Mouse (Mus musculus) ES-E14 (cell line): ENCODE measurements around the gene St6galnac5. TPM values are rescaled to one million over a fixed set of nuclear protein-coding genes. Genes with fewer than 3 reads are reported as not detected.

Experiments
- DNase-seq: peaks from one replicate; pipeline ENCODE4 v3.0.0-alpha.2; 2013; ENCODE audit warnings: low read depth, low spot score
- H3K27ac ChIP-seq: 2 replicates; pipeline ENCODE4 v1.5.1; 2012; ENCODE audit warnings: low read depth, mild to moderate bottlenecking, low read length, moderate library complexity, mixed read lengths; ENCODE audit not compliant: poor library complexity, insufficient read depth, severe bottlenecking
- H3K36me3 ChIP-seq: 2 replicates; pipeline ENCODE4 v1.6.1; 2012; ENCODE audit warnings: mild to moderate bottlenecking, low read length, moderate library complexity, mixed read lengths; ENCODE audit not compliant: control insufficient read depth, poor library complexity, insufficient read depth, severe bottlenecking
- H3K4me1 ChIP-seq, 2 experiments: fragments of 150-350 bp in 1 of 2; sonication (generic) in 1 of 2; 2 replicates each; pipeline ENCODE4 v1.6.1; 2012; ENCODE audit warnings: low read length in 2 of 2, mild to moderate bottlenecking in 1 of 2, mixed read lengths in 1 of 2; ENCODE audit not compliant: control insufficient read depth in 2 of 2, insufficient read depth in 2 of 2, poor library complexity in 1 of 2
- H3K4me3 ChIP-seq, 2 experiments: fragments of 150-350 bp in 1 of 2; sonication (generic) in 1 of 2; 2 replicates each; pipeline ENCODE4 v1.5.1; 2012; ENCODE audit warnings: low read length in 2 of 2, low read depth in 1 of 2, mild to moderate bottlenecking in 1 of 2, mixed read lengths in 1 of 2; ENCODE audit not compliant: insufficient read depth in 1 of 2, poor library complexity in 1 of 2, severe bottlenecking in 1 of 2
- H3K9ac ChIP-seq: 2 replicates; pipeline ENCODE4 v1.6.1; 2012; ENCODE audit warnings: low read depth, mild to moderate bottlenecking, low read length, mixed read lengths; ENCODE audit not compliant: poor library complexity, insufficient read depth, severe bottlenecking
- H3K9me3 ChIP-seq: fragments of 150-350 bp; sonication (generic); 2 replicates; pipeline ENCODE4 v1.6.1; 2012; ENCODE audit warnings: low read depth, mild to moderate bottlenecking, low read length; ENCODE audit not compliant: control insufficient read depth, insufficient read depth
- CHD2 ChIP-seq: IDR thresholded peaks from 2 replicates; pipeline ENCODE4 v1.6.1; 2014; ENCODE audit warnings: mild to moderate bottlenecking, low read depth, low read length, inconsistent platforms
- HCFC1 ChIP-seq: IDR thresholded peaks from 2 replicates; pipeline ENCODE4 v1.6.1; 2012; ENCODE audit warnings: low read length, inconsistent platforms, borderline replicate concordance; ENCODE audit not compliant: insufficient read depth
- MAFK ChIP-seq: IDR thresholded peaks from 2 replicates; pipeline ENCODE4 v1.6.1; 2014; ENCODE audit warnings: mild to moderate bottlenecking, low read depth, low read length, inconsistent platforms; ENCODE audit not compliant: insufficient read depth
- ZC3H11A ChIP-seq: IDR thresholded peaks from 2 replicates; pipeline ENCODE4 v1.6.1; 2012; ENCODE audit warnings: low read depth, mild to moderate bottlenecking, inconsistent platforms, low read length, borderline replicate concordance
- ZNF384 ChIP-seq: IDR thresholded peaks from 2 replicates; pipeline ENCODE4 v1.6.1; 2012; ENCODE audit warnings: low read depth, low read length, inconsistent platforms
- in situ Hi-C, 2 experiments: fragments of 600-800 bp; cut with MboI; formaldehyde crosslinking; loops; one replicate each; pipeline ENCODE4 v1.15.1; 2025; ENCODE audit warnings: low sequenced_read_pairs in 2 of 2, inconsistent platforms in 1 of 2; ENCODE audit not compliant: unreplicated experiment in 2 of 2
- total RNA-seq: library from RNA; depleted of rRNA; stranded (reverse); fragments of 300-350 nt; gene quantifications from 2 replicates; pipeline ENCODE4 v1.2.3, GENCODE M21; 2012

Gene St6galnac5
- total RNA-seq, 1 experiment, result 0.27 TPM

GRCm38 (mm10) chr3:152880121-152880835, 101.8 kb downstream of the St6galnac5 start:
- Histone ChIP-seq H3K4me3 (no peak overlapping the region), H3K36me3 (no peaks in the 10 kb centered on the region), H3K9ac (no peak overlapping the region), H3K4me1 (no peaks in the 10 kb centered on the region), H3K9me3 (no peaks in the 10 kb centered on the region), H3K27ac (no peak overlapping the region)
- in situ Hi-C loops, result no loop called here
- TF ChIP-seq HCFC1 (no peak), ZNF384 (no peak), MAFK (no peak), ZC3H11A (no peak), CHD2 (no peak)
- DNase-seq, result no peak

- Histone ChIP-seq H3K4me3 (no peak overlapping the region), H3K27ac (no peak overlapping the region), H3K4me1 (no peaks in the 10 kb centered on the region), H3K9ac (no peak overlapping the region), H3K9me3 (no peaks in the 10 kb centered on the region), H3K36me3 (no peaks in the 10 kb centered on the region)
- no peak for DNase-seq
- no peak for TF ChIP-seq HCFC1
- peak; percentile 30; the same call in 1 of the 2 replicates for TF ChIP-seq ZC3H11A
- TF ChIP-seq ZNF384, result no peak
- in situ Hi-C loops, result no loop called here
These were observed 106.2 kb downstream of the St6galnac5 start for GRCm38 (mm10) chr3:152875723-152876290.

- in situ Hi-C loops, result no loop called here
- Histone ChIP-seq H3K9me3 (no peaks in the 10 kb centered on the region), H3K4me1 (no peaks in the 10 kb centered on the region), H3K9ac (no peak overlapping the region), H3K36me3 (no peaks in the 10 kb centered on the region), H3K4me3 (no peak overlapping the region), H3K27ac (no peak overlapping the region)
- DNase-seq, result no peak
- no peak for TF ChIP-seq MAFK
- TF ChIP-seq HCFC1, result no peak
- no peak for TF ChIP-seq ZNF384
- TF ChIP-seq CHD2, result no peak
These were observed 107.4 kb downstream of the St6galnac5 start for GRCm38 (mm10) chr3:152874431-152875355.

- TF ChIP-seq HCFC1 (no peak), ZC3H11A (no peak), CHD2 (no peak), ZNF384 (no peak), MAFK (no peak)
- H3K4me3 ChIP-seq, result no peak overlapping the region
- H3K9ac ChIP-seq, result no peak overlapping the region
- no peaks in the 10 kb centered on the region for H3K4me1 ChIP-seq
- H3K36me3 ChIP-seq, result no peaks in the 10 kb centered on the region
- in situ Hi-C loops, result no loop called here
- no peak for DNase-seq
- no peak overlapping the region for H3K27ac ChIP-seq
- H3K9me3 ChIP-seq, result no peaks in the 10 kb centered on the region
These were observed 109.5 kb downstream of the St6galnac5 start for GRCm38 (mm10) chr3:152872596-152872995.
